Comparison of ENCODE assay signal across 23 mouse cellular contexts in genomic region chr6:102589311-102589710, GRCm38 (mm10). TPM values are rescaled to one million over a fixed set of nuclear protein-coding genes. Genes with fewer than 3 reads are reported as not detected.
A peak's percentile ranks its signal among the peaks of the same experiment; 100 is the strongest.
DNase-seq lines count a peak whose midpoint lies in the region; ATAC-seq and TF ChIP-seq lines count a peak whose summit lies in the region.
"Had no signal": no experiment of that assay in that cellular context is flagged by ENCODE, and none has a peak within 500 bp of the region (broad histone marks: within the 10 kb centered on the region; RNA-seq: fewer than 3 reads in every experiment).

No protein-coding gene starts in this region.

- DNase-seq in hindbrain, postnatal 0 days (ENCODE audit: low spot score) = peak; percentile 10
- DNase-seq in midbrain, postnatal 0 days (ENCODE audit: low spot score) = peak; percentile 7
- DNase-seq in brain, embryonic 14.5 days (ENCODE audit: low read depth) = peak; percentile 26
- DNase-seq in heart, postnatal 4 days = no peak
- DNase-seq: adrenal gland, adult 2 months; adrenal gland, postnatal 10 days; adrenal gland, postnatal 25 days; cerebellum, adult 11 months; cerebellum, adult 18-20 months; cerebellum, adult 8-10 months; cerebellum, adult 9-11 months; cerebellum, postnatal 36 days; embryo, embryonic 11 days had no signal

- H3K4me1 ChIP-seq in hindbrain, postnatal 0 days (ENCODE audit: insufficient read depth, low read length) = no peaks in the 10 kb centered on the region
- H3K4me1 ChIP-seq in hindbrain, embryonic 13.5 days (replicated peaks) = no peaks in the 10 kb centered on the region
- H3K4me1 ChIP-seq in midbrain, postnatal 0 days (ENCODE audit: insufficient read depth, low read length) = no peaks in the 10 kb centered on the region
- H3K4me1 ChIP-seq in midbrain, embryonic 15.5 days = no peaks in the 10 kb centered on the region
- H3K4me1 ChIP-seq: embryonic facial prominence, embryonic 12.5 days; embryonic facial prominence, embryonic 15.5 days; forebrain, embryonic 10.5 days; forebrain, embryonic 12.5 days had no signal

- H3K27me3 ChIP-seq in hindbrain, postnatal 0 days (ENCODE audit: insufficient read depth, low read length) = no peaks in the 10 kb centered on the region
- H3K27me3 ChIP-seq in hindbrain, embryonic 13.5 days = no peaks in the 10 kb centered on the region
- no peaks in the 10 kb centered on the region for H3K27me3 ChIP-seq in midbrain, postnatal 0 days (ENCODE audit: insufficient read depth, low read length)
- H3K27me3 ChIP-seq in midbrain, embryonic 15.5 days (replicated peaks) = no peaks in the 10 kb centered on the region
- H3K27me3 ChIP-seq: embryonic facial prominence, embryonic 12.5 days; embryonic facial prominence, embryonic 15.5 days; forebrain, embryonic 12.5 days had no signal

- no peak for TF ChIP-seq CTCF in hindbrain, postnatal 0 days (IDR thresholded peaks at IDR 0.05; ENCODE audit: low read depth)
- TF ChIP-seq CTCF in midbrain, postnatal 0 days (IDR thresholded peaks at IDR 0.05) = no peak
- TF ChIP-seq CTCF in brain, embryonic 14.5 days (IDR thresholded peaks at IDR 0.05; ENCODE audit: borderline replicate concordance, extremely low read depth, insufficient read depth, insufficient read length) = no peak

- no peak for ATAC-seq in hindbrain, postnatal 0 days
- no peak for ATAC-seq in hindbrain, embryonic 13.5 days (ENCODE audit: low FRiP score)
- no peak for ATAC-seq in midbrain, postnatal 0 days (ENCODE audit: low FRiP score)
- no peak for ATAC-seq in midbrain, embryonic 15.5 days (replicated peaks)
- ATAC-seq: forebrain, embryonic 14.5 days; forebrain, embryonic 16.5 days had no signal

- no peak overlapping the region for H3K27ac ChIP-seq in hindbrain, postnatal 0 days
- no peak overlapping the region for H3K27ac ChIP-seq in hindbrain, embryonic 13.5 days
- no peak overlapping the region for H3K27ac ChIP-seq in midbrain, postnatal 0 days (ENCODE audit: low read depth, low read length)
- no peak overlapping the region for H3K27ac ChIP-seq in midbrain, embryonic 15.5 days
- H3K27ac ChIP-seq: embryonic facial prominence, embryonic 12.5 days; embryonic facial prominence, embryonic 15.5 days; forebrain, embryonic 10.5 days; forebrain, embryonic 12.5 days had no signal

- H3K4me2 ChIP-seq in hindbrain, postnatal 0 days (ENCODE audit: low read depth, low read length) = no peak overlapping the region
- no peak overlapping the region for H3K4me2 ChIP-seq in hindbrain, embryonic 13.5 days
- no peak overlapping the region for H3K4me2 ChIP-seq in midbrain, postnatal 0 days (ENCODE audit: low read depth, low read length, poor library complexity, severe bottlenecking)
- H3K4me2 ChIP-seq in midbrain, embryonic 15.5 days = no peak overlapping the region
- H3K4me2 ChIP-seq: embryonic facial prominence, embryonic 12.5 days; embryonic facial prominence, embryonic 15.5 days; forebrain, embryonic 12.5 days had no signal

- H3K9me3 ChIP-seq in hindbrain, postnatal 0 days (ENCODE audit: low read length) = no peaks in the 10 kb centered on the region
- no peaks in the 10 kb centered on the region for H3K9me3 ChIP-seq in hindbrain, embryonic 13.5 days
- no peaks in the 10 kb centered on the region for H3K9me3 ChIP-seq in midbrain, postnatal 0 days (ENCODE audit: low read length)
- no peaks in the 10 kb centered on the region for H3K9me3 ChIP-seq in midbrain, embryonic 15.5 days
- H3K9me3 ChIP-seq: embryonic facial prominence, embryonic 12.5 days; embryonic facial prominence, embryonic 15.5 days; forebrain, embryonic 10.5 days; forebrain, embryonic 12.5 days had no signal

- no peak overlapping the region for H3K9ac ChIP-seq in hindbrain, postnatal 0 days (replicated peaks; ENCODE audit: low read length)
- H3K9ac ChIP-seq in hindbrain, embryonic 13.5 days = no peak overlapping the region
- no peak overlapping the region for H3K9ac ChIP-seq in midbrain, postnatal 0 days (replicated peaks; ENCODE audit: low read length, poor library complexity, severe bottlenecking)
- no peak overlapping the region for H3K9ac ChIP-seq in midbrain, embryonic 15.5 days
- H3K9ac ChIP-seq: embryonic facial prominence, embryonic 12.5 days; embryonic facial prominence, embryonic 15.5 days; forebrain, embryonic 12.5 days had no signal

- WGBS in hindbrain, postnatal 0 days = 75% methylated on average over 4 of the region's 4 CpGs
- WGBS in hindbrain, embryonic 13.5 days = 71% methylated on average over 4 of the region's 4 CpGs
- WGBS in midbrain, postnatal 0 days = 71% methylated on average over 4 of the region's 4 CpGs
- 75% methylated on average over 4 of the region's 4 CpGs for WGBS in midbrain, embryonic 15.5 days

- TF ChIP-seq POLR2A in brain, embryonic 14.5 days (IDR thresholded peaks at IDR 0.05; ENCODE audit: borderline replicate concordance, extremely low read depth, insufficient read depth, insufficient read length, poor library complexity, severe bottlenecking) = no peak

- no peaks in the 10 kb centered on the region for H3K36me3 ChIP-seq in hindbrain, postnatal 0 days (ENCODE audit: insufficient read depth, low read length)
- no peaks in the 10 kb centered on the region for H3K36me3 ChIP-seq in hindbrain, embryonic 13.5 days
- no peaks in the 10 kb centered on the region for H3K36me3 ChIP-seq in midbrain, postnatal 0 days (ENCODE audit: insufficient read depth, low read length)
- H3K36me3 ChIP-seq in midbrain, embryonic 15.5 days (replicated peaks) = no peaks in the 10 kb centered on the region
- H3K36me3 ChIP-seq: embryonic facial prominence, embryonic 12.5 days; embryonic facial prominence, embryonic 15.5 days; forebrain, embryonic 10.5 days; forebrain, embryonic 12.5 days had no signal

- no peak overlapping the region for H3K4me3 ChIP-seq in hindbrain, postnatal 0 days (ENCODE audit: low read length)
- no peak overlapping the region for H3K4me3 ChIP-seq in hindbrain, embryonic 13.5 days
- no peak overlapping the region for H3K4me3 ChIP-seq in midbrain, postnatal 0 days (ENCODE audit: low read depth, low read length)
- H3K4me3 ChIP-seq in midbrain, embryonic 15.5 days = no peak overlapping the region
- H3K4me3 ChIP-seq: embryonic facial prominence, embryonic 12.5 days; embryonic facial prominence, embryonic 15.5 days; erythroblast, embryonic 14.5 days; forebrain, embryonic 10.5 days; forebrain, embryonic 12.5 days had no signal

RNA-seq across cellular contexts. Expression of gene Cntn3, which starts 16.4 kb away (rescaled TPM):
- 3.1 and 4.3 TPM in 2 replicates for total RNA-seq in hindbrain, postnatal 0 days (2014; rRNA removed)
- polyA plus RNA-seq in hindbrain, postnatal 0 days (2015; fragmentation: Nextera tagmentation; extraction: Ambion mirVana) = 2.0 and 2.5 TPM in 2 replicates
- polyA plus RNA-seq in hindbrain, embryonic 13.5 days (2015; fragmentation: Nextera tagmentation; extraction: Ambion mirVana) = 2.6 and 3.0 TPM in 2 replicates
- 8.8 and 10.7 TPM in 2 replicates for total RNA-seq in midbrain, postnatal 0 days (2014; rRNA removed)
- 2.9 and 3.0 TPM in 2 replicates for polyA plus RNA-seq in midbrain, postnatal 0 days (2015; fragmentation: Nextera tagmentation; extraction: Ambion mirVana)
- 3.8 TPM in 2 replicates for polyA plus RNA-seq in midbrain, embryonic 15.5 days (2015; fragmentation: Nextera tagmentation; extraction: Ambion mirVana)
- 2.9 and 4.5 TPM in 2 replicates for polyA plus RNA-seq in brain, embryonic 14.5 days (2012; rRNA removed)
- total RNA-seq in heart, postnatal 4 days (2021) = under 1 TPM; 0.10 to 0.11 TPM
- total RNA-seq: common myeloid progenitor, adult 5-6 weeks had no signal
- polyA plus RNA-seq: adrenal gland, adult 2 months had no signal
